Mouse (Mus musculus): ENCODE results near the gene Prkag2. TPM values are rescaled to one million over a fixed set of nuclear protein-coding genes. Genes with fewer than 3 reads are reported as not detected.
A peak's percentile ranks its signal among the peaks of the same experiment; 100 is the strongest.

The Prkag2 gene
- polyA plus RNA-seq, 1 experiment from 2014 or later, result 54.1 TPM

GRCm38 (mm10) chr5:24959758-24960157, 140.7 kb downstream of the Prkag2 start:
- H3K4me1 ChIP-seq (ENCODE audit: control insufficient read depth, insufficient read depth, low read length), result peaks cover 8% of the 10 kb centered on the region
- H3K27ac ChIP-seq (ENCODE audit: low read length), result no peak overlapping the region
- H3K36me3 ChIP-seq (ENCODE audit: control insufficient read depth, insufficient read depth, low read length), result no peaks in the 10 kb centered on the region
- ATAC-seq, result no peak
- no peaks in the 10 kb centered on the region for H3K9me3 ChIP-seq (ENCODE audit: control insufficient read depth, low read length)
- no peak overlapping the region for H3K4me3 ChIP-seq (ENCODE audit: low read length)
- H3K27me3 ChIP-seq (replicated peaks; ENCODE audit: control insufficient read depth, insufficient read depth, low read length), result no peaks in the 10 kb centered on the region
- WGBS, result 79% methylated on average over 3 of the region's 3 CpGs
- no peak overlapping the region for H3K9ac ChIP-seq (ENCODE audit: low read depth, low read length)
- H3K4me2 ChIP-seq (ENCODE audit: low read depth, low read length), result no peak overlapping the region

- 86% methylated on average over 5 of the region's 5 CpGs for whole genome bisulfite sequencing
- Histone ChIP-seq H3K27me3 (replicated peaks; ENCODE audit: control insufficient read depth, insufficient read depth, low read length) (no peaks in the 10 kb centered on the region), H3K9ac (ENCODE audit: low read depth, low read length) (no peak overlapping the region), H3K4me1 (ENCODE audit: control insufficient read depth, insufficient read depth, low read length) (peaks cover 8% of the 10 kb centered on the region), H3K4me3 (ENCODE audit: low read length) (no peak overlapping the region), H3K27ac (ENCODE audit: low read length) (no peak overlapping the region), H3K4me2 (ENCODE audit: low read depth, low read length) (no peak overlapping the region), H3K9me3 (ENCODE audit: control insufficient read depth, low read length) (no peaks in the 10 kb centered on the region), H3K36me3 (ENCODE audit: control insufficient read depth, insufficient read depth, low read length) (no peaks in the 10 kb centered on the region)
- ATAC-seq, result no peak
Observed at GRCm38 (mm10) chr5:24958596-24958995, 141.8 kb downstream of the Prkag2 start.

- H3K4me1 ChIP-seq (ENCODE audit: control insufficient read depth, insufficient read depth, low read length), result peaks cover 16% of the 10 kb centered on the region
- H3K36me3 ChIP-seq (ENCODE audit: control insufficient read depth, insufficient read depth, low read length), result no peaks in the 10 kb centered on the region
- WGBS, result 90% methylated on average over 7 of the region's 7 CpGs
- H3K9ac ChIP-seq (ENCODE audit: low read depth, low read length), result no peak overlapping the region
- H3K27me3 ChIP-seq (replicated peaks; ENCODE audit: control insufficient read depth, insufficient read depth, low read length), result no peaks in the 10 kb centered on the region
- no peak overlapping the region for H3K4me3 ChIP-seq (ENCODE audit: low read length)
- H3K27ac ChIP-seq (ENCODE audit: low read length), result no peak overlapping the region
- H3K4me2 ChIP-seq (ENCODE audit: low read depth, low read length), result no peak overlapping the region
- no peak for ATAC-seq
- H3K9me3 ChIP-seq (ENCODE audit: control insufficient read depth, low read length), result no peaks in the 10 kb centered on the region
Observed at GRCm38 (mm10) chr5:24956891-24957290, 143.6 kb downstream of the Prkag2 start.

- no peak; the same call in 1 of the 2 replicates for ATAC-seq
Observed at GRCm38 (mm10) chr5:24952842-24953741, 147.3 kb downstream of the Prkag2 start.

GRCm38 (mm10) chr5:24952212-24952611, 148.2 kb downstream of the Prkag2 start:
- Histone ChIP-seq H3K27me3 (replicated peaks; ENCODE audit: control insufficient read depth, insufficient read depth, low read length) (no peaks in the 10 kb centered on the region), H3K4me2 (ENCODE audit: low read depth, low read length) (no peak overlapping the region), H3K9me3 (ENCODE audit: control insufficient read depth, low read length) (no peaks in the 10 kb centered on the region), H3K9ac (ENCODE audit: low read depth, low read length) (no peak overlapping the region), H3K36me3 (ENCODE audit: control insufficient read depth, insufficient read depth, low read length) (no peaks in the 10 kb centered on the region), H3K4me3 (ENCODE audit: low read length) (no peak overlapping the region), H3K27ac (ENCODE audit: low read length) (no peak overlapping the region), H3K4me1 (ENCODE audit: control insufficient read depth, insufficient read depth, low read length) (peaks cover 8% of the 10 kb centered on the region; the same call in 1 of the 2 replicates)
- 48% methylated on average over 6 of the region's 6 CpGs for WGBS
- peak; percentile 70 for ATAC-seq

More at GRCm38 (mm10) chr5:24952842-24953741, 147.3 kb downstream of the Prkag2 start:
- Histone ChIP-seq H3K36me3 (ENCODE audit: control insufficient read depth, insufficient read depth, low read length) (no peaks in the 10 kb centered on the region), H3K4me2 (ENCODE audit: low read depth, low read length) (no peak overlapping the region), H3K27me3 (replicated peaks; ENCODE audit: control insufficient read depth, insufficient read depth, low read length) (no peaks in the 10 kb centered on the region), H3K9me3 (ENCODE audit: control insufficient read depth, low read length) (no peaks in the 10 kb centered on the region), H3K4me3 (ENCODE audit: low read length) (no peak overlapping the region), H3K27ac (ENCODE audit: low read length) (no peak overlapping the region), H3K9ac (ENCODE audit: low read depth, low read length) (no peak overlapping the region), H3K4me1 (ENCODE audit: control insufficient read depth, insufficient read depth, low read length) (peaks cover 8% of the 10 kb centered on the region; the same call in 1 of the 2 replicates)
- 63% methylated on average over 16 of the region's 16 CpGs for WGBS

GRCm38 (mm10) chr5:24950891-24951574, 149.4 kb downstream of the Prkag2 start:
- 86% methylated on average over 7 of the region's 7 CpGs for WGBS

GRCm38 (mm10) chr5:24950039-24950438, 150.4 kb downstream of the Prkag2 start:
- no peaks in the 10 kb centered on the region for H3K27me3 ChIP-seq (replicated peaks; ENCODE audit: control insufficient read depth, insufficient read depth, low read length)
- no peaks in the 10 kb centered on the region for H3K36me3 ChIP-seq (ENCODE audit: control insufficient read depth, insufficient read depth, low read length)
- H3K4me1 ChIP-seq (ENCODE audit: control insufficient read depth, insufficient read depth, low read length), result peaks cover 8% of the 10 kb centered on the region; the same call in 1 of the 2 replicates
- H3K9ac ChIP-seq (ENCODE audit: low read depth, low read length), result no peak overlapping the region
- no peak overlapping the region for H3K27ac ChIP-seq (ENCODE audit: low read length)
- 65% methylated on average over 6 of the region's 6 CpGs for WGBS
- no peak overlapping the region for H3K4me3 ChIP-seq (ENCODE audit: low read length)
- no peaks in the 10 kb centered on the region for H3K9me3 ChIP-seq (ENCODE audit: control insufficient read depth, low read length)
- ATAC-seq, result no peak
- H3K4me2 ChIP-seq (ENCODE audit: low read depth, low read length), result no peak overlapping the region

More at GRCm38 (mm10) chr5:24950891-24951574, 149.4 kb downstream of the Prkag2 start:
- peaks cover 8% of the 10 kb centered on the region; the same call in 1 of the 2 replicates for H3K4me1 ChIP-seq (ENCODE audit: control insufficient read depth, insufficient read depth, low read length)
- H3K9me3 ChIP-seq (ENCODE audit: control insufficient read depth, low read length), result no peaks in the 10 kb centered on the region
- H3K27ac ChIP-seq (ENCODE audit: low read length), result no peak overlapping the region
- H3K4me3 ChIP-seq (ENCODE audit: low read length), result no peak overlapping the region
- H3K27me3 ChIP-seq (replicated peaks; ENCODE audit: control insufficient read depth, insufficient read depth, low read length), result no peaks in the 10 kb centered on the region
- H3K9ac ChIP-seq (ENCODE audit: low read depth, low read length), result no peak overlapping the region
- ATAC-seq, result no peak
- no peaks in the 10 kb centered on the region for H3K36me3 ChIP-seq (ENCODE audit: control insufficient read depth, insufficient read depth, low read length)
- H3K4me2 ChIP-seq (ENCODE audit: low read depth, low read length), result no peak overlapping the region

GRCm38 (mm10) chr5:24938046-24938822, 162.2 kb downstream of the Prkag2 start:
- WGBS, result 61% methylated on average over 5 of the region's 5 CpGs
- H3K4me3 ChIP-seq (ENCODE audit: low read length), result no peak overlapping the region
- no peaks in the 10 kb centered on the region for H3K36me3 ChIP-seq (ENCODE audit: control insufficient read depth, insufficient read depth, low read length)
- H3K9me3 ChIP-seq (ENCODE audit: control insufficient read depth, low read length), result 0 out of 2 replicates have a peak, but pooled peaks cover 4% of the 10 kb centered on the region
- no peak overlapping the region for H3K27ac ChIP-seq (ENCODE audit: low read length)
- no peak for ATAC-seq
- no peak overlapping the region for H3K4me2 ChIP-seq (ENCODE audit: low read depth, low read length)
- H3K27me3 ChIP-seq (replicated peaks; ENCODE audit: control insufficient read depth, insufficient read depth, low read length), result no peaks in the 10 kb centered on the region
- H3K4me1 ChIP-seq (ENCODE audit: control insufficient read depth, insufficient read depth, low read length), result peaks cover 3% of the 10 kb centered on the region; the same call in 1 of the 2 replicates
- no peak overlapping the region for H3K9ac ChIP-seq (ENCODE audit: low read depth, low read length)

- Histone ChIP-seq H3K27me3 (replicated peaks; ENCODE audit: control insufficient read depth, insufficient read depth, low read length) (no peaks in the 10 kb centered on the region), H3K9ac (ENCODE audit: low read depth, low read length) (no peak overlapping the region), H3K36me3 (ENCODE audit: control insufficient read depth, insufficient read depth, low read length) (no peaks in the 10 kb centered on the region), H3K4me3 (ENCODE audit: low read length) (no peak overlapping the region), H3K4me2 (ENCODE audit: low read depth, low read length) (no peak overlapping the region), H3K27ac (ENCODE audit: low read length) (no peak overlapping the region), H3K9me3 (ENCODE audit: control insufficient read depth, low read length) (0 out of 2 replicates have a peak, but pooled peaks cover 4% of the 10 kb centered on the region), H3K4me1 (ENCODE audit: control insufficient read depth, insufficient read depth, low read length) (peaks cover 9% of the 10 kb centered on the region; the same call in 1 of the 2 replicates)
- WGBS, result 58% methylated on average over 8 of the region's 8 CpGs
- ATAC-seq, result peak; percentile 34; the same call in 1 of the 2 replicates
Observed at GRCm38 (mm10) chr5:24936451-24936850, 164.0 kb downstream of the Prkag2 start.

All from intestine, embryonic 16.5 days (tissue).